Mouse (Mus musculus): ENCODE measurements around the gene Atp8a1. TPM values are rescaled to one million over a fixed set of nuclear protein-coding genes. Genes with fewer than 3 reads are reported as not detected.

Atp8a1 gene
- polyA plus RNA-seq, 1 experiment = 0.68 TPM

DNA sequence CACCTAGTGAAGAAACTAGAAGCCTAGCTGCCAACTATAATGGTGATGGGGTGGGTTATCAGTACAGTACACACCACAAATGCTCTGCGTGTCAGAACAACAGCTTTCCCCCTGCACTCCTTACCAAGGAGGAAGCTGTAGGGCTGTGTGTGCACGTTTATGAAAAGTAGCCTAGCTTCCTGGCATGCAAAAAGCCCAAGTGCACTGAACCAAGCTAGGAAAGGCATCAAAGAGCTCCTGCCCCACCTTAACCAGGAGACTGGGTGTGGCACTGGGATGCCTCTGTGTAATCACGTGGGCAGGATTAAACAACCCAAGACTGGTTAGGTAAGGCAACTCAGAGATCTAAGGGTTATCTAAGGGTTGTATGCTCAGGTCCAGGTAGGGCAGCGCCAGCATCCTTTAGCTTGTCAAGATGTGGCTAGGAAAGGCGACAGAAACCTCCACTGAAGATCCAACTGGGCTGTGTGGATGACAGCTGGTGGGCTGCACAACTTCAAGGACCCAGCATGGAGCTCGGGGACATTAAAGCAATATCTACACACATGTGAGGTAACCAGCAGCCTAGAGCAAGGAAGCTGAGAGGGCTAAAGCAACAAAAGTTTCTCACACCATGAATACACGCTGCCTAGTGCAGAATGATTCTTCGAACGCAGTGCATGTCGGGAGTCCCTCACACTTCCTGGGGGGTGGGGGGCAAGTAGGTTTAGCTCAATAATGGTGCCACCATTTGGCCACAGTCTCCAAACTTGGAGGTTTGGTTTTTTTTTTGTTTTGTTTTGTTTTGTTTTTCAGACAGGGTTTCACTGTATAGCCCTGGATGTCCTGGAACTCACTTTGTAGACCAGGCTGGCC, 15.7 kb downstream of the Atp8a1 start:
- TF ChIP-seq GATA1 (IDR thresholded peaks at IDR 0.05; ENCODE audit: low read length) (no peak), TAL1 (IDR thresholded peaks at IDR 0.05; ENCODE audit: low read length) (no peak)
- Histone ChIP-seq H3K9me3 (ENCODE audit: control insufficient read depth, low read length) (no peaks in the 10 kb centered on the region), H3K4me3 (replicated peaks) (no peak overlapping the region), H3K27me3 (ENCODE audit: control insufficient read depth) (no peaks in the 10 kb centered on the region), H3K36me3 (ENCODE audit: control insufficient read depth) (peaks cover 22% of the 10 kb centered on the region), H3K4me1 (ENCODE audit: control insufficient read depth) (peaks cover 69% of the 10 kb centered on the region)

DNA sequence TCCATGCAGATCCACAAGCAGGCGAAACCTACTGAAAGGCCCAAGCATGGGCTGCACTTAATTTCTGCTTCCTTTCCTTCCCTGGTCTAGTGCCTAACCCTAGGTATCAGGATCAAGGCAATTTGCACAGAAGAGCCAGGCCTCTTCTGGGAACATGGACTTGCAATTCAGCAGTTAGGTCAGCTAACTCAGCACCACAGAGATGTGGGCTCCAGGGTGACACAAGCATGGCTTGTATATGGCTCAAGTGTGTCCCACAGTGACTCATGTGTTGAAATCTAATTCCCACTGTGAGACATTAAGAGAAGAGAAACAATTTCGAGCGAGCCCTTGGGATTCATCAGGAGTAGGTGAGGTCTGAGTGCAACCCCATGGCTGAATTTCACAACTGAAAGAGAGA, 18.9 kb downstream of the Atp8a1 start:
- H3K4me3 ChIP-seq (replicated peaks) = no peak overlapping the region
- no peaks in the 10 kb centered on the region for H3K9me3 ChIP-seq (ENCODE audit: control insufficient read depth, low read length)
- H3K27me3 ChIP-seq (ENCODE audit: control insufficient read depth) = no peaks in the 10 kb centered on the region
- peaks cover 65% of the 10 kb centered on the region for H3K4me1 ChIP-seq (ENCODE audit: control insufficient read depth)
- peaks cover 20% of the 10 kb centered on the region for H3K36me3 ChIP-seq (ENCODE audit: control insufficient read depth)
- TF ChIP-seq GATA1 (IDR thresholded peaks at IDR 0.05; ENCODE audit: low read length) (no peak), TAL1 (IDR thresholded peaks at IDR 0.05; ENCODE audit: low read length) (no peak)

DNA sequence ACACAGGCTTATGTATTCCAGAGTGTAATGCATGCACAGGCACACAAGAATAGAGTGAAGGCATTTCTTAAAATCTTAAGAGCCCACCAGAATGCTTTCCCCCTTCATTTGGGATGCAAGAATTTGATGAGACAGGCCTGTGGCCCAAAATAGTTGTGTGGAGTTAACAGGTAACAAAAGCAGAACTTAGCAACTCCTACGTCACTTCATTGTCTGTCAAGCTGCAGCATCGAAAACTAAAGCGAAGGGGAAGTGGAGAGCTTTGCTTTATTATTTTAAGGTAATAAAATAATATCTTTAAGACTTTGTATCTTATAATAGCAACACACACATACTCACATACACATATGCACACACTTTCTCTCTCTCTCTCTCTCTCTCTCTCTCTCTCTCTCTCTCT, 20.3 kb downstream of the Atp8a1 start:
- TF ChIP-seq TAL1 (IDR thresholded peaks at IDR 0.05; ENCODE audit: low read length) (no peak), GATA1 (IDR thresholded peaks at IDR 0.05; ENCODE audit: low read length) (no peak)
- Histone ChIP-seq H3K36me3 (ENCODE audit: control insufficient read depth) (peaks cover 20% of the 10 kb centered on the region), H3K4me1 (ENCODE audit: control insufficient read depth) (peaks cover 67% of the 10 kb centered on the region), H3K4me3 (replicated peaks) (no peak overlapping the region), H3K9me3 (ENCODE audit: control insufficient read depth, low read length) (no peaks in the 10 kb centered on the region), H3K27me3 (ENCODE audit: control insufficient read depth) (no peaks in the 10 kb centered on the region)

DNA sequence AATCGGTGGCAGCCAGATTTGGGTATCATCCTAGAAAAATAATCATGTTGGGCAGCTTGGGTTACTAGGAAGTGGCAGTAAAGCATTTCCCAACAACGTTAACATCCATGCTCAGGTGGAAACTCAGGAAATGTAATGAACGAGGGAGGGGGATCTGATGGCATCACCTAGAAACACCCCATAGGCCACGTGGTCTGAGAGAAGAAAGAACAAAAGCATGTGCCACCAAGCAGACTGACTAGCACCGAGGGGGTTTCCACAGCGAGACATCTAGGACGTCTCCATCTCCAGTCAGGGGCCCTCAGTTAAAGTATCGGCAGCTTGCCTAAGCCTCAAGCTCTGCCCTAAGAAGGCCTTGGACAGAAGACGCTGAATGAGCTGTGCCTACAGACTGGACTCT, 21.0 kb downstream of the Atp8a1 start:
- Histone ChIP-seq H3K27me3 (ENCODE audit: control insufficient read depth) (no peaks in the 10 kb centered on the region), H3K4me3 (replicated peaks) (no peak overlapping the region), H3K36me3 (ENCODE audit: control insufficient read depth) (peaks cover 20% of the 10 kb centered on the region), H3K9me3 (ENCODE audit: control insufficient read depth, low read length) (no peaks in the 10 kb centered on the region), H3K4me1 (ENCODE audit: control insufficient read depth) (peaks cover 67% of the 10 kb centered on the region)
- no peak for TF ChIP-seq GATA1 (IDR thresholded peaks at IDR 0.05; ENCODE audit: low read length)
- TF ChIP-seq TAL1 (IDR thresholded peaks at IDR 0.05; ENCODE audit: low read length) = no peak

DNA sequence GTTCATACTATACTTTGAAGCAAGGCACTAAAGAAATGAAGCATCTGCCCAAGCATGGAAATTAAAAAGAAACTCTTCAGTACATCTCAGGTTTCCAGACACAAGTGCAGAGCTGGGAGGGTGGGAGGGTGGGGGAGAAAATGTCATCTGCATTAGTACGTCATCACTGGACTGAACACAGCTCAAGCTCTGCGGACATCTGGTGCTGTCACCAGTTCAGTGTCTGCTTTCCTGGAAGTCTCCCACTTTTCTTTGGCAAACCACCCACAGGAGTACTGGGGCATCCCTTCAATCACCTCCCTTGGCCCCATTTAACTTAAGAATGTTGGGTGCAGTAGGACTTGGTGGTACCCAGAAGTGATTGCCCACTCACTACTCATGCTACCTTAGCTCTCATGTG, 22.6 kb downstream of the Atp8a1 start:
- Histone ChIP-seq H3K27me3 (ENCODE audit: control insufficient read depth) (no peaks in the 10 kb centered on the region), H3K9me3 (ENCODE audit: control insufficient read depth, low read length) (no peaks in the 10 kb centered on the region), H3K4me1 (ENCODE audit: control insufficient read depth) (peaks cover 71% of the 10 kb centered on the region), H3K36me3 (ENCODE audit: control insufficient read depth) (peaks cover 21% of the 10 kb centered on the region), H3K4me3 (replicated peaks) (no peak overlapping the region)
- TF ChIP-seq GATA1 (IDR thresholded peaks at IDR 0.05; ENCODE audit: low read length) = no peak
- TF ChIP-seq TAL1 (IDR thresholded peaks at IDR 0.05; ENCODE audit: low read length) = no peak

DNA sequence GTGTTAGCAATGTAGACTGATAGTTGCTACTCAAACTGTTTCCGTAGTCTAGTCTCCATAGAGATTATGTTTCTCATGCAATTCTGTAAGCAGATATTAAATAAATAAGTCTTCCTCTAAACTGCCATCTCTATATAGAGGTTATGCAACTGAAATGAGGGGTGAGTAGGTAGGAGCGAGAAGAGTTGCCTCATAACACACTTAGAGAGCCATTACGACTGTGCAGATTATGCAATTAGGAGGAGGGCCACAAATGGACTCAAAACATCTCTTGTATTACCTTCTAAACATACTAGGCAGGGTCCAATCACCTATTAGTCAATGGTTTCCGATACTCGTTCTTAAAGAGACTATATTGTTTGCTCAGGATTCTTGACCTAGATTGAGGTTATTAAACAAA, 23.5 kb downstream of the Atp8a1 start:
- H3K4me1 ChIP-seq (ENCODE audit: control insufficient read depth) = peaks cover 68% of the 10 kb centered on the region
- no peaks in the 10 kb centered on the region for H3K9me3 ChIP-seq (ENCODE audit: control insufficient read depth, low read length)
- H3K36me3 ChIP-seq (ENCODE audit: control insufficient read depth) = peaks cover 21% of the 10 kb centered on the region
- TF ChIP-seq GATA1 (IDR thresholded peaks at IDR 0.05; ENCODE audit: low read length) (no peak), TAL1 (IDR thresholded peaks at IDR 0.05; ENCODE audit: low read length) (no peak)
- H3K4me3 ChIP-seq (replicated peaks) = no peak overlapping the region
- no peaks in the 10 kb centered on the region for H3K27me3 ChIP-seq (ENCODE audit: control insufficient read depth)

DNA sequence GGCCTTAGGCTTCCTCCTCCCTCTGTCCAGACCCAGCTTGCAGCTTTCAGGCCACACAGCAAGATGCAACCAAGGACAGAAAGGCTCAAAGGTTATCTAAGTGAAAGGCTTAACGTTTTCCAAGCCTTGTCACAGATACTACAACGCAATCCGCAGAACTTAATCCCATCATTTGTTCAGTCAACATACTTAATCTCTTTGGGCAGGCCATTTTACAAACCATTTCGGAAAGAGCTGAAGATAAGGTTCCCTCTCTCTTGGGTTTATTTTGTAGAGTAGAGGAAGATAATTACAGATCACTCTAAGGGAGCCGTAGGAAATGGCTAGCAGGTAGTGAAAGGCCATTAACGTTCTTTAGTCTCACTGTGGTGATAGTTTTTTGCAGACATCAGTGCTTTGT, 24.6 kb downstream of the Atp8a1 start:
- Histone ChIP-seq H3K36me3 (ENCODE audit: control insufficient read depth) (peaks cover 28% of the 10 kb centered on the region), H3K4me1 (ENCODE audit: control insufficient read depth) (peaks cover 72% of the 10 kb centered on the region), H3K4me3 (replicated peaks) (no peak overlapping the region), H3K9me3 (ENCODE audit: control insufficient read depth, low read length) (no peaks in the 10 kb centered on the region), H3K27me3 (ENCODE audit: control insufficient read depth) (no peaks in the 10 kb centered on the region)
- TF ChIP-seq TAL1 (IDR thresholded peaks at IDR 0.05; ENCODE audit: low read length) (no peak), GATA1 (IDR thresholded peaks at IDR 0.05; ENCODE audit: low read length) (no peak)

DNA sequence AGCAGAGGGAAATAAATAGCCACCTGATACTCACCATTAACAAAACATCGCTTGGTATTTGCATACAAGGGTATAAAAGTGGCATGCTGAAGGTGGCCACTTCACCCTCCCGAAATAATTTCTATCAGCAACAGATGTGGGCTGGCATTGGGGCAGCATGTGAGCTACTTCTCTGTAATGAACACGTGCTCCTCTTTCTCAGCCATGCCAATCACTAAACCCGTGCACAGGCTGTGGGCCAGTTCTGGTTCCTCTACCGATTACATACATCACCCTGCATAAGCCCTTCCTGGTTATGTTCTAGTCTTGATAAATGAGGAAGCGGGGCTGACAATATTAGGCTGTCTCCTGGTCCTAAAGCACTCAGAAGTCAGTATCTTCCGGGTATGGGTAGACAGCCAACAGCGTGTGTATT, 25.2 kb downstream of the Atp8a1 start:
- TF ChIP-seq GATA1 (IDR thresholded peaks at IDR 0.05; ENCODE audit: low read length) = no peak
- no peak for TF ChIP-seq TAL1 (IDR thresholded peaks at IDR 0.05; ENCODE audit: low read length)
- Histone ChIP-seq H3K4me3 (replicated peaks) (no peak overlapping the region), H3K27me3 (ENCODE audit: control insufficient read depth) (no peaks in the 10 kb centered on the region), H3K4me1 (ENCODE audit: control insufficient read depth) (peaks cover 78% of the 10 kb centered on the region), H3K36me3 (ENCODE audit: control insufficient read depth) (peaks cover 33% of the 10 kb centered on the region), H3K9me3 (ENCODE audit: control insufficient read depth, low read length) (no peaks in the 10 kb centered on the region)

DNA sequence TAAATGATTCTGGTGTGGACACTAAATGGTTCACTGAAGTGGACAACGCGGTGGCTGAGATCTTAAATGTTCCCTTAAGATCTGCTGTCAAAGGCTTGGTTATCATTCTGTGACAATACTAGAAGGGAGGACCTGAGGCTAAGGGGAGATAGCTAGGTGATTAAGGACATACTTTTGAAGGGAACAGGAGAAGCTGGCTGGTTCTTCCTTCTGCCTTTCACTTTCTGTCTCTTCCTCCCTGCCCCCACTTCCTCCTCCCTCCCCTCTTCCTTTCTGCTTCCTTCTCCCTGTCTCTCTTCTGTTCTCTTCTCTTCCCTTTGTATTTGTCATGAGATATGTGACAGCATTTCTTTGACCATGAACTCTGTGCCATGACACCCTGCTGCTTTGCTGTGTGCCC, 26.0 kb downstream of the Atp8a1 start:
- H3K9me3 ChIP-seq (ENCODE audit: control insufficient read depth, low read length) = no peaks in the 10 kb centered on the region
- H3K27me3 ChIP-seq (ENCODE audit: control insufficient read depth) = no peaks in the 10 kb centered on the region
- TF ChIP-seq TAL1 (IDR thresholded peaks at IDR 0.05; ENCODE audit: low read length) (no peak), GATA1 (IDR thresholded peaks at IDR 0.05; ENCODE audit: low read length) (no peak)
- peak overlapping the region; percentile 13 for H3K4me3 ChIP-seq (replicated peaks)
- H3K4me1 ChIP-seq (ENCODE audit: control insufficient read depth) = peaks cover 81% of the 10 kb centered on the region
- peaks cover 30% of the 10 kb centered on the region for H3K36me3 ChIP-seq (ENCODE audit: control insufficient read depth)

Measured in erythroblast, embryonic 14.5 days (primary cell).